Mouse (Mus musculus): ENCODE measurements around the gene Frmd4a.

The Frmd4a gene

DNA sequence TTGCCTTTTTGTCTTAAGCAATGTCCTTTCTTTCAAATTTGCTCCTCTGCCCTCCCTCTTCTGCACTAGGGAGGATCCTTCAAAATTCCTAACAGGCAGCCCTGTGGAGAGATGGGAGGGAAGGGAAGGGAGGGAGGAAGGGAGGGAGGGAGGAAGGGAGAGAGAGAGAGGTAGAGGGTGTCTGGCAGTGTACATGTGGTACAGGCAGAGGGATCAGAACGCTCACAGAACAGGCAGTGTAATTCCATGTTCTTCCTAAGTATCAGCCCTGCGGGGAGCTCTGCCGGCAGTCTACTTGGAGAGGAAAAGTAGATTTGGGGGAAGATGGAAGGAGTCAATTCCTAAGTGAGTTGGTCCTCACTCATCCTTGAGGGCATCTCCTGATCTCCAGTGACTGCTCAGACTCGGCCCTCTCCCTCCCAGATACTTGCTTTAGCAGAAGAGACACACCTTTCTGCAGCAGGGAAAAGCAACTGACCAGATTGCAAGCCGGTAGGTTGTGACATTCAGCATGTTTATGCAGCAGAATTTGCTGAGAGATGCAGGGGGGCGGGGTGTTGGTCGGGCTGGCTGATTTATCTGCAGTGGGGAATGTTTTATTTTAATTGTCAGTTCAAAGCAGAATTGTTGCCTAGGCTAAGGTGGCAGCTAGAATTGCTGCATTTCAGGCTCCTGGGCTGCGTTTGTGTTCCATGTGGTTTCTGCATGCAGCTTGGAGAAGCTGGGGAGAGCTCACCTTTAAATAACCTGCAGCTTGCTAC is at the start of gene Frmd4a:
Frmd4a (plus strand) TSS at position 190 of the 761 bp plus-strand sequence.
- peak in 1 of 2 experiments; percentile 18 for DNase-seq

DNA sequence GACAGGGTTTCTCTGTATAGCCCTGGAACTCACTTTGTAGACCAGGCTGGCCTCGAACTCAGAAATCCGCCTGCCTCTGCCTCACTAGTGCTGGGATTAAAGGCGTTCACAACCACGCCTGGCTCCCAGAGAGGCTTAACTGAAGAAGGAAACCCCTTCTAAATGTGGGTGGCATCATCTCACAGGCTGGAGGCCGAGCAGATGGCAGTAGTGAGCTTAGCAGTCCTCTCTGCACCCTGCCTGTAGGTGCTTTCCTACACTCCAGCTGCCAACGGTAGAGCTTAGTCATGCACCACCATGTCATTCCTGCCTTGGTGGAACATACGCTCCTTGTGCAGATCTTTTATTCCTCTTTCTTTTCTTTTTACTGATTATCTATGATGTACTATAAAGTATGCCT is 28.6 kb upstream of the Frmd4a start:
- DNase-seq: no peak

DNA sequence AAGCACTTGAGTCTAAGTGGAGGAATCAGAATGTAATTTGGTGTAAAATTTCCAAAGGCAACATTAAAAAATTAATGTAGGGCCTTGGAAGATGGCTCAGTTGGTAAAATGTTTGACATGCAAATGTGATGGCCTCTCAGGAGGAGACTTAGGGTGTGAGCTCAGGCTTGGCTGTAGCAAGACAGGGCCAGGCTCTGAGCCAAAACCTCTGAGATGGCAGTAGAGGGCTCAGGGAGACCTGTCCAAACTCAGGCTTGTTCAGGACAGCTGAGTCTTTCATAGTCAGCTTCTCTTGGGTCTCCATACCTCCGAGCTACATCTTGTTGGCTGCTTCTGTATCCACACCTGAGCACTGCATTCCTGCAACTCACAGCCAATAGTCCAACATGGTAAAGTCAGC is 27.1 kb upstream of the Frmd4a start:
- DNase-seq: peak; percentile 55 to 69

DNA sequence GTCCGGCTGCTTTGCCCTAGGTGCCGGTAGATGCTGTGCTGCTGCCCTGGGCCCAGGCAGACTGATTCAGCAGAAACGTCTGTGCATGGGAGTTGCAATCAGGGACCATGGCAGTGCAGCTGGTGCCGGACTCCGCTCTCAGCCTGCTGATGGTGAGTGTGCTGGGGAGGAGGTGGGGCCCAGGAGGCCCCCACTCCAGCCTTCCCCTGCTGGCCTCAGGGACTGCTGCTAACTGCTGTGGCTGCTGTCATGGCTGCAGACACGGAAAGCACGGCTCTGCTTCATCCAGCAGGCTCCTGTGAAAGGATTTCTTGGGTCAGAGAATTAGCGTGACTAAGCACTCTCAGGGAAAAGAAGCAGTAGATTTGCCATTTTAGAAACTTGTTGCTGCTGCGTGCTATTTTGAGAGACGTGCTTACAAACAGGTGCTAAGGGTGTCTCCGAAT is 937 bp downstream of the Frmd4a start:
- DNase-seq: peak; percentile 29 to 34

DNA sequence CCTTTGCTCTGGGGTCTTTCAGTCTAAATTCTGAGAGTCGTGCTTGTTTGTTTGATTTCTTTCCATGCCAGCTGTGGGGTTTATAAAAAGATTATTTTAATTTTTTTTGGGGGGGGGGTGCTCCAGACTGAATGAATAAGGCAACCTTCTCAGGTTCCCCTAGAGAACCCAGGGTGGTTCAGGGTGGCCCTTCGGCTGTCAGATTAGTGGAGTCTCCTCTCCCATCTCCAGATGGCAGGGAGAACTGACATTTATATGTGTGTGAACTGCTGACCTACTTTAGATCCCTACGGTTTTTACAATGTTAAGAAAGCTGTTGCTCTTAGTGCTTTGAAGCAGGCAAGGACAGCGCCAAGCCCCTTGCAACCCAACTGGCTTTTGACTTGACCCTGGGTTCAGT is 1.4 kb downstream of the Frmd4a start:
- DNase-seq: no peak

DNA sequence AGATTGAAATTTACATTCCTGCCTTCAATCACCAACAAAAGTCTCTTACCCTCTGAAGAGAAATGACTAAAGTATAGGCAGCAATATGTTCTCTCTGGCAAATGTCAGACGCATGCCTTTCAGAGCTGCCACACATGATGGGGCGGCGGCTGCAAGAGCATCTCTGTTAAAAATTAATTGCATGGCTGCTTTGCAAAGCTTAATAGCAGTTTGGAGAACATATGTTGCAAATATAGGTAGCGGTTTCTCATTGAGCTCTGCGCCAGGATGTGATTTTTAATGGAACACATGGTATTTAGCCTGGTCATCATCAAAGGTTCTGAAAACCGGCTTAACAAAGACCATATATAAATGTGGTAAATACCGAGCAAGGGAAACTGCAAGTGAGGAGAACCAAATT is 7.4 kb downstream of the Frmd4a start:
- DNase-seq: no peak

- DNase-seq: no peak
These were observed 11.7 kb downstream of the Frmd4a start for GRCm38 (mm10) chr2:4029031-4029747.

GRCm38 (mm10) chr2:4036153-4036589 is 18.7 kb downstream of the Frmd4a start:
- no peak for DNase-seq

DNA sequence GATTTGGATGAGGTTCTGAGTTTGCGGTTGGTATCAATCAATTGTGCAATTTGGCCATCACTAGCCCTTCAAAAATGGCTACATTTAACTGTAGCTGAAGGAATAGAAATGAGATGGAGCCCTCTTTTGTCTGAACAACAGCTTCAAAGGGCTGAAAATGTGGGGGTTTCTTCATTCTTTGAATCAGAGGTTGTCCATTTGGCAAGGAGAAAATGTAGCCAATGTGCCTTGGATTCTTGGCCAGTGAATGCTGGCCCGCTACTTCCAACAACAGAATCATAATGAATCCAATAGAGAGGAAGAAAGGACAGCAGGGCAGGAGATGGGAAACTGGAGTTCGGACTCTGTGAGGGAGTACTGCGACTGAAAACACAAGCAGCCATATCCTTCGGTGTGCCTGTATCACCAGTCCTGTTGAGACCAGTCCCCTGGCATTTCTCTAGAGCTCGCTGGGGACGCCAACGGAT is 19.2 kb downstream of the Frmd4a start:
- DNase-seq: peak; percentile 15 to 21

DNA sequence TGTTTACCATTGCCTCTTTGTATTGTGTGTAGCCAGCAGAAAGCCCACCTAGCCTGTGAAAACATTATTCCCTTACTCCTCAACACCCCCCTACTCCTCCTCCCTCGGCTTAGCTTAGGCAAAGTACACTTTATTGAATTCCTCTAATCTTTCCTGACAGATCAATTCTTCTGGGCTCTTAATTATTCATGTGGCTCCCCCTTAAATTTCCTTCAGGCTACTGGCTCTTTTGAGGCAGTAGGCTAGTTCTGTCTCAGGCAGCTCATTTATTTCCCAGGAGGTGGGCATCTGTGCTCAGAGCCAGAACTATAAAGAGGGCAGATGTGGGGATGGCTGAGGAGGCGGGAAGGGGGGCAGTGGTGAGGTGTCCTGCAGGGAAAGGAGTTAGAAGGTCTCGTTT is 24.5 kb downstream of the Frmd4a start:
- peak in 1 of 2 experiments; percentile 9 for DNase-seq

DNA sequence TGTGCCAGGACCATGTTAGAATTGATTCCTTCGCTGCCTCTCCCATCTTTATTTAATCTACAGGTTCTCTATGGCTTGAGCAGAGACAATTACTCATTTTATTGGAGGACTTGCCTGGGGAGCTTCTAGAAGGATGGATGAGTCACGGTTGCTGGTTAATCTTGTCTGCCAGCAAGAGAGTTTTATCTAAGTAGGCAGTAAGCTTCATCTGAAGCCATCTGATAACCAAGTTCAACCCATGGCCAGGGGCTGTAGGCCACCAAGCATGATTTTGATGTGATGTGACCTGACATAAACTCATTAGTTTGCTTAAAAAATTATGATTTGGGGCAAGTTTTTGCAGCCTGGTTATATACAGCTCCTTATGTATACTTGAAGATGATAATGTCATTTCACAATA is 38.0 kb downstream of the Frmd4a start:
- DNase-seq: no peak

DNA sequence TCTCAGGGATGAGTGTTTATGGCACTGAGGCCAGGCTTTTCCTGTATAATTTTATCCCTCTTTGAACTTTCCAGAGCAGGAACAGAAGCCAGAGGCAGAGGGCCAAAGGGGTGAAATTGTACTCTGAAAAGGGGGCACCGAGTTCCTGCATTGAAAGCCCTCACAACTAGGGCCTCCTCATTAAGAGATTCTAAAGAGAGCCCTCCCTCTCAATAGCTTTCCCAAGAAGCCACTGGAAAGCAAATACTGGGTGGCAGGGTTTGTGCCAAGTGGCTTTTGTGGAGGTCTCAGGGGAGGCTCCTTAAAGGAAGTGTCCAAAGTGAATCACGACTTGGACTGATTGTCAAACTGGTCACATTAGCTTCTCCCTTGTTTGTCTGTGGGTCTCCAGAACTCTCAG is 43.2 kb downstream of the Frmd4a start:
- DNase-seq: peak in 1 of 2 experiments; percentile 26

DNA sequence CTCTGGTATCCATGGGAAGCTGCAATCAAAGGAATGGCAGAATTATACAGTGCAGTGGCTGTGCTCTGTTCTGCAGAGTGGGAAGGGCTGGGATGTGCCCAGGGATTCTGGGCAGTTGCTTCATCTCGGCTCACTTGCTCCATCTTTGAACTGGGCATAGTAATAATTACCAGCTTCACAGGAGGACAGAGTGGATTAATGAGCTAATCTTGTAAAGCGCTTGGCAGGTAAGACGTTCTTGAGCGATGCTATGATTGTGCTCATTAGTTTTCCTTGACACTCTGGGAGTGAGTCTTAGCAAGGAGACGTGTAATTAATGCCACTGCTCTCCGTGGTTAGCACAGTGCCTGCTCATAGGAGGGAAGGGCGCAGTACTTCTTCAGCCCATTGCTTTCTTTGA is 54.3 kb downstream of the Frmd4a start:
- DNase-seq: no peak

- peak; percentile 74 to 85 for DNase-seq
These were observed 66.4 kb downstream of the Frmd4a start for GRCm38 (mm10) chr2:4083877-4084276.

- DNase-seq: no peak
These were observed 80.1 kb downstream of the Frmd4a start for GRCm38 (mm10) chr2:4097601-4098000.

DNA sequence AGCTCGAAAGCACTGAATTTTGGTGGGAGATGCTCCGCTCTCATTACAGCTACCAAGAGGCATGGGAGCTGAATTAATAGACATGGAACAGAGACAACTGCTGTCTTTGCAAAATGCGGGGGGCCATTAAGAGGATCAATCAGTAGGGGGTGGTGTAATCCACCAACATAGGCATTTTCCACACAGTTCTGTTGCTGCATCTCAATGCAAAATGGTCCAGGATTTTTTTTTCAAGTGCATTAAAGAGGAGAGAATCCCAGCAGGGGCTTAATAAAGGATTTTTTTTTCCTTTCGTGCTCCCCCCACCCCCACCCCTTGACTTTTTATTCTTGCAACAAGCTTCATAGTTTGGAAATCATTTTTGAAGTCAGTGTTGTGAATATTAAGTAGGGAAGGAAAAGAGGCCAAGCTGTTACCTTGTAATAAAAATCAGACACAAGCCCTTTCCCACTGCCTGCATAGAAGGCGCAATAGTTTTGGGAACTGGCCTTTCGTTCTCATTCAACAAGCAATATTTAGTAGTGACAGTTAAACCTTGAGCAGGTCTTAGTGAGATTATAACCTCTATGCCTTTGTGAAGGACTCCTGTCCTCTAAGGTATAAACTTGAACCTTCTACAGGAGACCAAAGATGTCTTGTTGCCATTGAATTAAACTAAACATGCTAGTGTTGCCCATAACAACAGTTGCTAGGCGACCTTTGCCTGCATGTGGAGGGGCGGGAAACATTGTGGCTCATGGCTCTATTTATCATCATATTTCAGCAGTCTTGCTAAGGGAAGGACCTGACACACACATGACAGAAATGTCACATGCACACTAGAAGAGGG is 81.6 kb downstream of the Frmd4a start:
- peak; percentile 60 to 62 for DNase-seq

- DNase-seq: no peak
These were observed 82.2 kb downstream of the Frmd4a start for GRCm38 (mm10) chr2:4099777-4100104.

GRCm38 (mm10) chr2:4101370-4101769 is 83.9 kb downstream of the Frmd4a start:
- DNase-seq: peak in 1 of 2 experiments; percentile 26

DNA sequence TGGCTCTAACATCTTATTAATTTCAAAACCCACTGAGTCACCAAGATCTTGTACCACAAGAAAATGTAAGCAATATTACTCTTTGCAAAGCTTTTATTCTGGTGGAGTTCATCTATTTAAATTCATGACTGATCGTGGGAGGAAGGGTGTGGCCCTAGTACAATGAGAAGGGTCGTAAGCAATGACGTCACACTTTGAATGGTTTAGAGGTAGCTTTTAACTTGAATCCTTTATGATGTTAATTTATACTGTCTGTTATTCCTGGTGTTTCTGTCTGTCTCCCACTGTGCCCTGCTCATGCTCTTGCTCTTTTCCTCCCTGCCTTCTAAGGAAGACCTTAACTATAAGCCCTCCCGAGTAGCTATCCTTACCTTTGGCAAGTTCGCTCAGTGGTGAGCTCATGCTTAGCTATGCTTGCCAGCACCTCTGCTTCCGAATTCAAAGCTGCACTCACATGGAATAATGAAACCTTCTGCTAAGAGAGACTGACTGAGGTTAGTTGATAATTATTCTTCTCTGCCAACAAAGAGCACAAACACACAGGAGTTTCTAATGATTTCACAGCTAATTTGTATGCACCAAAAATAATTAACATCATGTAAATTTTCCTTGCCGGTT is 95.9 kb downstream of the Frmd4a start:
- DNase-seq: no peak

DNA sequence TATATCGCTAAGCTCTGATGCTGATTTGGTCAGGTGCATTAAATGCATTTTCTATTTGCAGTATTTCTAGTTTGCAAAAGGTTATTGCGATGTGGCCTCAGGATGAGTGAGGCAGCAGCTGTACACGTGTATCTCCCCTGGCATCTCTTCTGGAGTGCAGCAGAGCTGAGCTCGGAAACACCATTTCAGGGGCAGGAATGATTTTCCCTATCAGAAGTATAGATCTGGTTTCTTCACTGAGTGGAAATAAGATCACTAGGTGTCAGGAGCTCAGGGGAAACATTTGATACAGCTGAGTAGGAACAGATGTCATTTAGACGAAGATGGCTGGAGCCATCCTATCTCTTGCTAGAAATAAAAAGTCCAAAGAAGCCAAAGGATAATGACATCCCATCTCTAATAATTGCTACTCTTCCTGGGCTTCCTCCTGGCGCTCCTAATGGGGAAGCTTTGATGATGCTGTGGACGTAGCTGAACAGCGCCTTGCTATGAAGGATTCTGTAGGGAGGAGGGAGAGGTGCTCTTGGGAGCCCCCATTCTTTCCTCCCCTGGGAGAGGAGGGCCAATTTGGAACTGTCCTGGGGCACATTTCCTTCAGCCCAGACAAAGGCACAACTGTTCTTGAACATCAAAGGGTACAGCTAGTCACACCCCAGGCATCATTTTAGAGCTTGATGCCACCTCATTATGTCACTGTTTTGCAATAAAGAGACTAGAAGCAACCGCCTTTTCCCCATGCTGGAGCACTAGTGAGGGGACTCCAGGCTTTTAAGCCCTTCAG is 102.4 kb downstream of the Frmd4a start:
- DNase-seq: no peak

- DNase-seq: peak; percentile 53 to 54
These were observed 113.7 kb downstream of the Frmd4a start for GRCm38 (mm10) chr2:4131216-4131615.

DNA sequence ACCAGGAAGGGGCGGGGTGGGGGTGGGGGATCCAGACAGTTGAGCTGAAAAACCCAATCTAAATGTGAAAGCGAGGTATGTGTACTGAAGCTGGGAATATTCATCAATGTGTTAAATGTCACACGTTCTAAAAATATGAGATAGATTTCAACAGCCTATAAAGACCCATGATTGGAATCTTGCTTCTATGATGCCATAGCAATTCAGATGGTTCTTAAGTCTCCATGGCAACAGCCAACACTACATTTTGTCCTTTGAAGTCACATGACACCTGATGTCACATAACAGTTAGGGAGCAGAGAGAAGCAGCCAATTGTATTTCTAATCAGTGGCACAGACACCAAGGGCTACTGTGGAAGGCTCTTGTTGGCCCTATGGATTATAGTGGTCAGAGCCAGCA is 120.0 kb downstream of the Frmd4a start:
- no peak for DNase-seq
